Mouse (Mus musculus) ES-Bruce4 (cell line): ENCODE results near the gene Ksr2. TPM values are rescaled to one million over a fixed set of nuclear protein-coding genes. Genes with fewer than 3 reads are reported as not detected.

Experiments
- H3K27ac ChIP-seq: 2 replicates; pipeline ENCODE4 v1.5.1; 2012; ENCODE audit warnings: low read length, inconsistent platforms; ENCODE audit not compliant: insufficient read depth
- H3K27me3 ChIP-seq: 2 replicates; pipeline ENCODE4 v1.6.1; 2012; ENCODE audit warnings: mild to moderate bottlenecking, low read length, inconsistent platforms; ENCODE audit not compliant: control insufficient read depth, poor library complexity, insufficient read depth, severe bottlenecking
- H3K36me3 ChIP-seq: 2 replicates; pipeline ENCODE4 v1.6.1; 2012; ENCODE audit warnings: inconsistent platforms, mild to moderate bottlenecking, low read length, moderate library complexity; ENCODE audit not compliant: control insufficient read depth, poor library complexity, insufficient read depth, severe bottlenecking
- H3K4me1 ChIP-seq: one replicate; pipeline ENCODE4 v1.8.1; 2011; ENCODE audit warnings: low read length; ENCODE audit not compliant: control insufficient read depth, insufficient read depth
- H3K4me3 ChIP-seq: 2 replicates; pipeline ENCODE4 v1.5.1; 2011; ENCODE audit warnings: low read depth, mild to moderate bottlenecking, low read length
- H3K9ac ChIP-seq: 2 replicates; pipeline ENCODE4 v1.6.1; 2012; ENCODE audit warnings: low read depth, mild to moderate bottlenecking, inconsistent platforms; ENCODE audit not compliant: poor library complexity, severe bottlenecking
- H3K9me3 ChIP-seq: replicated peaks from 2 replicates; pipeline ENCODE4 v1.6.1; 2012; ENCODE audit warnings: mild to moderate bottlenecking, low read length, inconsistent platforms; ENCODE audit not compliant: control insufficient read depth, poor library complexity, insufficient read depth, severe bottlenecking
- CTCF ChIP-seq: IDR thresholded peaks from one replicate; pipeline ENCODE4 v1.8.1; 2011; ENCODE audit warnings: low read depth, low read length
- EP300 ChIP-seq: IDR thresholded peaks from 2 replicates; pipeline ENCODE4 v1.6.1; 2011; ENCODE audit warnings: low read depth, low read length; ENCODE audit not compliant: insufficient read depth
- POLR2A ChIP-seq: IDR thresholded peaks from one replicate; pipeline ENCODE4 v1.8.1; 2011; ENCODE audit warnings: low read length; ENCODE audit not compliant: insufficient read depth
- polyA plus RNA-seq: library from polyadenylated mRNA; stranded (reverse); fragments of >200 nt; gene quantifications from 2 replicates; pipeline ENCODE4 v1.2.4, GENCODE M21; 2011; ENCODE audit warnings: low read depth; ENCODE audit not compliant: missing spikeins, insufficient read depth, insufficient read length

Ksr2 gene
- polyA plus RNA-seq, 1 experiment: 1.3 TPM

DNA sequence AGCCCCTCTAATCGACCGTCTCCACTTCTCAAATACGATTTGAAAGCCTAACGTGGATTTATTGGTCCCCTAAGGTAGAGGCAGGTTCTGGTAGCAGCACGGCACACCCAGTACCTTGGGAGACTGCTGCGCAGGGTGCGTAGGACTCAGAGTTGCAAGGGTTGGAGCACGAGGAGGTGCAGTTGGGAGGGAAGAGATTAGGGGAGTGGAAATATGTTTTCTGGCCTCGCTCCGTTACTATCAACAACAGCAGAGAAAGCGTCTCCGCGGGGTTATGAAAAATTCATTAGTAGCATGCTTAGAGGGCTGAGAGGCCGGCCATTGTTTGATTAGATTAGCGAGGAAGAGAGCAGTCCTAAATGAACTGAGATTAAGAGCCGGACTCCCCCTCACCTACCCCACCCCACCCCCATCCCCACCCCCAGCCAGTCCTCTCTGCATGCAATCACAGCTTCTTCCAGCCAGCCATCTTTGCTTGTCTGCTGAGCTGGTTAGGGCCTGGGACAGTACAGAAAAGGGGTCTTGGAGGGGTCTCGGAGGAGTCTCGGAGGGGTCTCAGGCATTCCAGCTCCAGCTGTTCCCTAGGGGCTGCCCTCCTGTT, 27.5 kb downstream of the Ksr2 start:
- no peaks in the 10 kb centered on the region for H3K9me3 ChIP-seq
- no peaks in the 10 kb centered on the region for H3K27me3 ChIP-seq
- no peak overlapping the region for H3K27ac ChIP-seq
- H3K4me1 ChIP-seq: peaks cover 3% of the 10 kb centered on the region
- no peak overlapping the region for H3K9ac ChIP-seq
- H3K4me3 ChIP-seq: no peak overlapping the region
- H3K36me3 ChIP-seq: no peaks in the 10 kb centered on the region
- no peak for TF ChIP-seq EP300
- TF ChIP-seq POLR2A: no peak

DNA sequence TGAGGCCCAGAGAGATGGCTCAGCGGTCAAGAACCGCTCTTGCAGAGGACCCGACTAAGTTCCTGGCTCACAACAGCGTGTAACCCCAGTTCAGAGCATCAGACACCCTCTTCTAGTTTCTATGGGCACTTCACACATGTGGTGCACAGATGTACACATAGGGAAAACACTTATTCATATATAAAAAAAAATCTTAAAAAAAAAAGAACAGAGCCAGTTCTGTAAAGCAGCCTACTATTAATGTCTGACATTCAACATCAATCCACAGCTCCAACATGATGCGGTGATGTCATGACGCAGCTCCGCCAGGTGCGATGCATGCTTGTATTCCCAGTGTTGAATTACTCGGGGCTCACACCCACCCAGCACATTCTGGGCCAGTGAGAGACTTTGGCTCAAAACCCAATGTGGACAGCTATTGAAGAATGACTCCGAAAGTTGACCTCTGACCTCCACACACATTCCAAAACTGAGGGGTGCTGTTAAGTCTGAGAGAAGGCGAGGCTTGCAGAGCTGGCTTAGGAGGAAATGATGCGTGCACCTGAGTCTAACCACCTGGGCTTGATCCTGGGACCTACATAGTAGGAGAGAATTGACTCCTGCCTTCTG, 28.5 kb downstream of the Ksr2 start:
- no peaks in the 10 kb centered on the region for H3K36me3 ChIP-seq
- H3K27me3 ChIP-seq: no peaks in the 10 kb centered on the region
- no peak for TF ChIP-seq CTCF
- peaks cover 3% of the 10 kb centered on the region for H3K4me1 ChIP-seq
- H3K9me3 ChIP-seq: no peaks in the 10 kb centered on the region
- H3K9ac ChIP-seq: no peak overlapping the region
- H3K4me3 ChIP-seq: no peak overlapping the region
- no peak overlapping the region for H3K27ac ChIP-seq

DNA sequence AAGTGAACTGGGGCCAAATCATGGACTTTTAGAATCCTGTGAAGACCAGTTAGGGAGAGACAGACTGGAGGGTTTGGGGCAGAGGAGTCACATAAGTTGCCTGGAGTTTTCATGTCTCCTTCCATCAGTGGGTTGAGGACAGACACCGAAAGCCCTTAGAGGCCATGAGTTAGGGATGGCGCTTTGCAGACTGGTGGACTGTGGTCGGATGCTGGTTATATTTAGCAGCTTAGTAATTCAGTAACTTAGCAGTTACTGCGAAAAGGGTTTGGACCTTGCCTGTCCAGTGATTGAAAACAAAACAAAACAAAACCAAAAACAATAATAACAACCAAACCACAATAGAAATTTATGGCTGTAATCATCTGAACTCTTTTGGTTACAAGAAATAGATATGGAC, 29.3 kb downstream of the Ksr2 start:
- no peaks in the 10 kb centered on the region for H3K9me3 ChIP-seq
- H3K27ac ChIP-seq: no peak overlapping the region

DNA sequence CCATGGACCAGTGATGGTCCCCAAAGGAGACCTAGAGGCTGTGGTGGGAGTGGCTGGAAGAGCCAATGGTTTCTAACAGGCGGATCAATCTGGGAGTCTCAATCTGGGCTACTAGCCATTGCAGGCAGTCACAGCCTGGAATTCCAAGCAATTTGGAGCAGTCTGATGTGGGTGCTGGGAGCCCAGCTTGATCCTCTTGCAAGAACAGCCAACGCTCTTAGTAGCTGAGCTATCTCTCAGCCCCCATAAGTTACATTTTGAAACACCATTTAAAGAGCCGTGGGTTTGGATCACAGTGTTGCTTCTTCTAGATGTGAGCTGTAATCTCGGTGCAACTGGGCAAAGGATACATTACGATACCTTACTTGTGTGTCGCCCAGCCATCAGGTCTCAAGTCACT, 30.1 kb downstream of the Ksr2 start:
- TF ChIP-seq POLR2A (no peak), CTCF (no peak), EP300 (no peak)
- H3K27me3 ChIP-seq: no peaks in the 10 kb centered on the region

More for the DNA sequence above, 29.3 kb downstream of the Ksr2 start:
- TF ChIP-seq POLR2A: no peak
- no peaks in the 10 kb centered on the region for H3K36me3 ChIP-seq
- no peaks in the 10 kb centered on the region for H3K27me3 ChIP-seq
- H3K4me3 ChIP-seq: no peak overlapping the region
- peaks cover 3% of the 10 kb centered on the region for H3K4me1 ChIP-seq
- no peak overlapping the region for H3K9ac ChIP-seq

DNA sequence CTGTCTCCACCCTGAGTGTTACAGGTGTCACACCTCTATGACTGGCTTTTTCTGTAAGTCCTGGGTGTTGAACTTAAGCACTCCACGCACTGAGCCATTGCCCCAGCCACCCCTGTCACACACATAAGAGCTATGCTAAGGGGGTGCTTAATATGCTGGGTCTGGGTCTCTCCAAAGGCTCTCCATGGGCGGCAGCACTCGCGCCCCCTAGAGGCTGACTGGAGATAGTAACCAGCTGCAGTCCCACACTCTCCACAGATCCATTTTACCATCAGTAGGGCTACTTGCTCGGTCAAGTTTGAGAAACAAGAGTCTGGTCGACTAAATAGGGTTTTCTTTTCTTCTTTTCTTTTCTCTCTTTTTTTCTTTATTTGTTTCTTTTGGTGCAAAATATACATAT, 33.9 kb downstream of the Ksr2 start:
- no peak overlapping the region for H3K4me3 ChIP-seq
- H3K36me3 ChIP-seq: no peaks in the 10 kb centered on the region
- peak; percentile 72 for TF ChIP-seq CTCF
- no peak for TF ChIP-seq POLR2A
- H3K4me1 ChIP-seq: no peaks in the 10 kb centered on the region
- H3K9ac ChIP-seq: no peak overlapping the region
- no peaks in the 10 kb centered on the region for H3K27me3 ChIP-seq
- H3K27ac ChIP-seq: no peak overlapping the region
- H3K9me3 ChIP-seq: no peaks in the 10 kb centered on the region

More for the DNA sequence above, 30.1 kb downstream of the Ksr2 start:
- Histone ChIP-seq H3K4me3 (no peak overlapping the region), H3K4me1 (peaks cover 3% of the 10 kb centered on the region), H3K36me3 (no peaks in the 10 kb centered on the region), H3K9ac (no peak overlapping the region), H3K27ac (no peak overlapping the region), H3K9me3 (no peaks in the 10 kb centered on the region)

DNA sequence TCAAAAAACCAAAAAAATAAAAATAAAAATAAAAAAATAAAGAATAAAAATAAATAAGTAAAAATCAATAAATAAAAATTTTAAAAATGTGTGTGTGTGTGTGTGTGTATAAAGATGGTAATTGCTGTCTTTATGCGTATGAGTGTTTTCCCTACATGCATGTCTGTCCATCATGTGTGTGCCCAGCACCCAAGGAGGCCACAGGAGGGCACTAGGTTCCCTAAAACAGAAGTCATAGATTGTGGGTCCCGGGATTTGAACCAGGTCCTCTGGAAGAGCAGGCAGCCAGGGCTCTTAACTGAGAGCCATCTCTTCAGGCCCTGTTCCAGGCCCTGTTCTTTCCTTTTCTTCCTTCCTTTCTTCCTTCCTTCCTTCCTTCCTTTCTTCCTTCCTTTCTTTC, 38.2 kb downstream of the Ksr2 start:
- no peak overlapping the region for H3K9ac ChIP-seq
- no peaks in the 10 kb centered on the region for H3K27me3 ChIP-seq
- H3K4me3 ChIP-seq: no peak overlapping the region
- no peaks in the 10 kb centered on the region for H3K36me3 ChIP-seq
- TF ChIP-seq POLR2A (no peak), CTCF (no peak), EP300 (no peak)
- no peak overlapping the region for H3K27ac ChIP-seq
- no peaks in the 10 kb centered on the region for H3K9me3 ChIP-seq
- H3K4me1 ChIP-seq: no peaks in the 10 kb centered on the region
